Mouse (Mus musculus) right cerebral cortex, postnatal 14 days (tissue): ENCODE data around the gene Hacl1.
A peak's percentile ranks its signal among the peaks of the same experiment; 100 is the strongest.

ENCODE experiments used
- DNase-seq: peaks from one replicate; pipeline ENCODE4 v3.0.0; 2022

The Hacl1 gene

DNA sequence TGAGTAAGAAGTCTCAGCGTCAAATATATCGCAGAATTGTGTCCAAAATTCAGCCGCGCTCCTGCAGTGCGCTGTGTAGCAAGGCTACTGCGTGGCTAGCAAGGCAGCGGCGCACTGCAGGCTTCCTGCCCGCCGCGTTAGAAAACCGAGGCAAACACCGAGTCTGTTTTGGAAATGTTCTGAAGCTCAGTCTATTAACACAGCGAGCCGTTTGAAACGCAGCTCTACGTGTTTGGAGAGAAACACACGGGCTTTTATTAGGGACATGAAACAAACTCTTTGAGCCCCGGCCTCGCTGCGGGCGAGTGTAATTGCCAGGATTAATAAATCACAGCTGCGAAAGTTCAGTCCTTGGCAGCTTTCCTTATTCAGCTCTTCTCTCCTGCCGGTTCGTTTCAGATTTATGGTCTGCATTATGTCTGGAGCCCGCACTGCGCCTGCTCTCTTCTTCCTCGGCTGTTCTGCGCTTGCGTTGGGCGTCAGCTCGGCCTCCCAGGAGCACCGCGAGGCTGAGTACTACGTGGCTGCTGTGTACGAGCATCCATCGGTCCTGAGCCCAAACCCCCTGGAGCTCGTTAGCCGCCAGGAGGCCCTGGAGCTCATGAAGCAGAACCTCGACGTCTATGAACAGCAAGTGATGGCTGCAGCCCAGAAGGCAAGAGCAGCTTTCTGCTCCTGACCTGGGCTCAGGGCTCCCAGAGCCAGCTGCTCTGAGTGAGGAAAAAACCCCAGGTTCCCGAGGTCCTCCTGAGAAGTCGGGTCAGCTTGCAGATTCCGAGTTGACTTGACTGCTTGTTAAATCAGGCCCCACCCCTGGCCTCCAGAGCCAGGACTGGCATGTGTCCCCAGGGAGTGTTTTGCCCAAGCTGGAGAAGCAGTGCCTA lies 20.8 kb upstream of the Hacl1 start:
- peak; percentile 83 for DNase-seq

DNA sequence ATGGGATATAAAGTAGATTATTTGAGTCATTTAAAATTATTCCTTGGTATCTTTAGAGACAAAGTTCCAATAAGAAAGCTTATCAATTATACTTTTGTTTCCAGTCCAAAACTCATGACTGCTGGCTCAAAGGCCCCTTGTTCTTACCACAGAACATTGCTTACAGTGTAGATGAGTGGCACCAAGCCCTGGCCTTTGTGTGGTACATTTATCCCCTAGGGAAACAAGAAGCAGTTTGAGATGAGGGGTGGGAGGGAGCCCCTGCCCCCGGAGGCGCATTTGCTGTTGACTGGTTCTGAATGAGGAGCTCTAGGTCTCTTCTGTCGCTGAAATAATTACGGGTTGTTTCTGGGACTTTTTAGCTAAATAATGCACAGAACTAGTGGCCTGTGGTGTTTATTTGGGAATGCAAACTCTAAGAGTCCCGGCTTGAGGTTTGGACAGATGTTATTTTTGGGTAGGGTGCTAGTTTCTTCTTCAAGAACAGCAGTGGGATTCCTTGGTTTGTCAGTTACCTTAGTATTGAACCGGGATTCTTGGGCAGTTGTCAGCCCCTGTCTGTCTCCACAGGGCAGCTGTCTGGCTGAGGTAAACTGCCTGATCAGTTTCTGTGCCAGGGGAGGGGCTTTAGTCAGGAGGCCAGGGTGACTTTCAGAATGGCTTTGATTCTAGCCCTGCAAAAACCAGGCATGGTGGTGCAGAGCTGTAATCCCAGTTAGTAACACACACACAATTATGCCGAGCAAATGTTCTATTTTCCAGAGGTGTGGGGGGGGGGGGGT lies 19.4 kb upstream of the Hacl1 start:
- DNase-seq, result no peak

DNA sequence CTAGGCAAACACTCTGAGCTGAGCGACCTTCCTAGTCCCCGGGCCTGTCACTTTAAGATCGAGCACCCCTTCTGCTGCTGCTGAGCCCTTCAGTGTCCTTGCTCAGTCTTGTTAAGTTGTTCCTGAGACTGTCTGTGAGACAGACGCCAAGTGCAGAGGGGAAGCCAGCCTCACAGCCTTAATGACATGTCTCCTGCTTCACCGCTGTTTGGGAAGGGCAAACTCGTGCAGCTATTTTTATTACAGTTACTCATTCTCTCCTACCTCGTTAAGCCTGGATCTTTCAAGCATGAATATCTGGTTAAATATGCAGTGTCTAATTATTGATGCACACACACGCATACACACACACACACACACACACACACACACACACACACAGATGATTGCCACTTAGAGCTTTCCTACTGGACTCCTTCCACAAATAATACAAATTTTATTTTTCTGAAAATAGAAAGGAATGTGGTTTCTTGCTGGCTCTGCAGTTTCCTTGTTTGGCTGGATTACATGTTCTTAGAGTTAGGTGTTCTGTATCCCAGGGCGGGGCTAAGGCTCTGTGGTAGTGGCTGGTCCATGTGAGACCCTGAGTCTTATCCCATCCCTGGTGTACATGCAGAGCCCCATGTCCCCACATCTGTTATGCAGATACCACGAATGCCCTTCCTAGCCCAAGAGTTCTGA lies 18.6 kb upstream of the Hacl1 start:
- no peak for DNase-seq

DNA sequence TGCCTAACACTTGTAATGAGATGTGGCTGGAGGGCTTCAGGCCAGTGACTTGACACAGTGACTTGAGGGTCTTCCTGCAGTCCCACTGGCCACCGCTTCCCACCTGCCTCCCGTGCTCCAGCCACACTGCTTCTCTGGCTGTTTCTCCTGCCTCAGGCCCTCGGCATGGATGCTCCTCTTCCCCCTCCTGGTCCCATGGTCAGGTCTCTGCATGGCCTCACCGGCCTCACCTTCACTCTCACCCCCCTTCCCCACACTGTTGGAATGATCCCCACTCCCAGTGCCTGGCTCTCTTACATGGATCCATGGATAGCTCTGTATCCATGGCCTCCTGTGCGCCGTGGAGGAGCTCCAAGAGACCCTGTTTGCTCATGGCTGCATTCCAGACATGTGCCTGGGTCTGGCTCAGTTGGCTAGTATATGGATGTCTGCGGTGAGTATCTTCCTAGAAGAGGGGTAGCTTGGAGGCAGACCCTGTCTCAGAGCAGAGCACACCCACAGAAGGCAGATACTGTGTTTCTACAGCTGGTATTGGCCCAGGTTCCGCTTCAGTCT lies 17.1 kb upstream of the Hacl1 start:
- no peak for DNase-seq

DNA sequence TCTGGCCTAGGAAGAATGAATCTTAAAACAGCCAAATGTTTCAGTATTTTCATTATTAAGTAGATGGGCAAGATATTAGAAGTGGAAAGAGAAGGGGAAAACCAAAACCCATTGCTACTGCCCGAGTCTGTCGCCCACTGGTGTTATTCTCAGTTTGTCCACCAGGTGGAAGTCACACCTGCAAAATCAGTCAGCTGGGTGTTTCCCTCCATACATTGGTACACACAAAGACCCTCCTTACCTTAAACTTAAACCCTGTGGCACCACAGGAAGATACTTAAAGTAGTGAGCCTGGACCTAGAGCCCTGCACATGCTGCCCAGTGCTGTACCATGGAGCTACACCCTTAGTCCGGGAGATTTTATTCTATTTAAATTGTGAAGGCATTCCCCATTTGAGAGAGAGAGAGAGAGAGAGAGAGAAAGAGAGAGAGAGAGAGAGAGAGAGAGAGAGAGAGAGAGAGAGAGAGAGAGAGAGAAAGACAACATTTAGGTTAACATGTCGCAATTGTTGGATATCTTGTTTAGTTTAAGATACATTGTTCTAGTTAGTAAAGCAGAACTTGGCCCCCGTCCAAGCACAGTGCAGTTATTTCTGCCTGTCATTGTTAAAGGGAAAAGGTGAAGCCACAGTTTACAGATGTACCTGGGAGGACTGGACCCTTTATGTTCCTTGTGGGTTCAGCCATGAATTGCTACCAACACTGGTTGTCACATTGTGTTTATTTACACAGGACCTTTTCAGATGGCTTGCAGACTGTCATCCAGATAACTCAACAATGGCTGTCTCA lies 16.0 kb upstream of the Hacl1 start:
- peak; percentile 68 for DNase-seq

DNA sequence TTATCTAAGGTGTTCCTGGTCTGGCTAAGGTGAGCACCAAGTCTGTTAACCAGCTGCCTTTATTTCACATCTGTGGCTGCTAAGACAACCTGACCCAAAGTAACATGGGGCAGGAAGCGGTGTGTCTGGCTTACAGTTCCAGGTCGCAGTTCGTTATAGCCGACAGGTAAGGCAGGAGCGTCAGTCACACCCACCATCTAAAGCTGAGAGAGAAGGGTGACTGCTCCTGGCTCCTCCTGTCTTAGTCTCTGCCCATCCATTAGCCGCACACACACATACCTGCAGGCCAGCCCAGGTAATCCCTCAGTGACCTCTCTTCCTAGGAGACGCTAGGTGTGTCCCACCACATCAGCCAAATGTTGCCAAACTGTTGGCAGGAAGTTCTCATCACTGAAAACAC lies 15.3 kb upstream of the Hacl1 start:
- no peak for DNase-seq

DNA sequence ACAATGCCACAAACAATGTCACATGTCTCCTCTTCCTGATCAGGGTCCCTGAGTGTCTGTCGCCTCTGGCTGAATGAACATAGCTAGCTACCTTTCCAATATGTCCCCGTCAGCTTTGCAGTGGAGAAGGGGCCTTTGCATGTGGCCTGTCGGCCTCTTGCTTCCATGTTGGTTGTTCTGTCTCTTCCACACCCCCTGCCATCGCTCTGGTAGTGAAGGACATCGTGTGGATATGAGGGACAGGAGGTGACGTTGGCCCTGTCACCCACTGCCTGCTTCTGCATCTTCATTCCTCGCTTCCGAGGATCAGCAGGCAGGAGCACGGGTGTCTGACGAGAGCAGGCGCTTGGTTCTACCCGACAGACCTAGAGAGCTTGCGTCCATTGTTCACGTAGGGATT lies 14.3 kb upstream of the Hacl1 start:
- no peak for DNase-seq

DNA sequence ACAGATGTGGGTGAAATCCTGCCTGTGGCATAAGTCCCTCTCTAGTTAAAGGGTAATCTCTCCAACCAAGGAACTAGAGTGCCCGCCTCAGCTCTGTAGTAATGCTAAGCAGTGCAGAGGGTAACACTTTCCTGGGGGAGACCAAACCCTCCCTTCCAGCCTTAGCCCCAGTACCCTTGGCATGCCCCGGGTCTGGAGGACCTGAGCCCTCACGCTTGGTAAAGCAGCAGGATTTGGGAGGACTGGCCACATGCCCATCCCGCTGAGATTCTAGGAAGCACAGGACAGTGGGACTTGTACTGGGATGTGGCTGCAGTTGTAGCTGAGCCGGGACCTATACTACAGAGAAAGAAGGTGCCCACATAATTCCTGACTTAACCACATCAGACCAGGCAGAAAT lies 13.7 kb upstream of the Hacl1 start:
- no peak for DNase-seq

DNA sequence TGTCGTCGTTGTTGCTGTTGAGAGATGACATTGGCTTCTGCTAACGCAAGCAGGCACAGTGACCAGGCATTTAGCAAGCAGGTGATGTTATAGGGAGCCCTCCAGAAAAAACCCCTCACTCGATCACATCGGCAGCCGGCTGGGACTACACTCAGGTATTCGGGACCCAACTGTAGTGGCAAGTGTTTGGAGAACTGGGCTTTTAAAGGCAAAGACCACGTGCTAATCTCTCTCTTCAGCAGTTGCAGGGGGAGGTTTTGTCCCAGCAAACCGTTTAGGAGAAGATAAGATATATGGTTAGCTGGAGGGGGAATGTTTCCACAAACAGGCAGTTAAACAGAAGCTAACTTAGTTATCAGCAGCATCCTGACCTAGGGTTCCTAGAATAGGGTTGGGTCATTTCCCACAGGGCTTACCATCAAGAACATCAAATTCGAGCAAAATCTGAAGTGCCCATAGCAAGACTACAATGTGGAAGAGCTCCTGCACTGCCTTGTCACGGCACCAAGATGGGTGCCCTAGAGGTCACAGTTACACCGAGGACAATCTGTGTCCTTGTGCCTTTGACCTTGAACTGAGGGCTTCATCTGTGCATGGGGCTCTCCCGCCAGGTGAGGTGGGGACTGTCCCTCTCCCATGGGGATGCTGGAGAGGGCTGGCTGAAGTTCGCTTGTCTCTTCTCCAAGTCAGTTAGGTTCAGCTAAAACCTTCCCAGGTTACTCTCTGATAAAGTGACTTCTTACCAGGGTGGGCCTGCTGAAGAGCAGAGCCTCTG lies 12.2 kb upstream of the Hacl1 start:
- no peak for DNase-seq

DNA sequence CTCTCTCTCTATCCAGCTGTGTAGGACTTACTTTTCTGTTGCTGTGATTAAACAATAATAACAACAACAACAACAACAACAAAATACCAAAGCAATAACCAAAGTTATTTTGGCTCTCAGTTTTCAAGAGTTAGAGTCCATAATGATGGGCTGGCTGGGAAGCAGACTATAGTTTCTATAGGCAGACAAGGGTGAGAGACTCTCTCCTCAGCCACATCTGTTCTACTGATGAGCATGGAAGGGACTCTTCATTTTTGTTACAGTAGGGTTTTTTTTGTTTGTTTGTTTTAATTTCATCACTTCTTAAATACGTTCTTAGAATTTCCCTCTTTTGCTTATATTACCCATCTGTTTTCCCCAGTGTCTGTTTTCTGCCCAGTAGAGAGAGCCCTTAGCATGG lies 11.5 kb upstream of the Hacl1 start:
- DNase-seq, result no peak

DNA sequence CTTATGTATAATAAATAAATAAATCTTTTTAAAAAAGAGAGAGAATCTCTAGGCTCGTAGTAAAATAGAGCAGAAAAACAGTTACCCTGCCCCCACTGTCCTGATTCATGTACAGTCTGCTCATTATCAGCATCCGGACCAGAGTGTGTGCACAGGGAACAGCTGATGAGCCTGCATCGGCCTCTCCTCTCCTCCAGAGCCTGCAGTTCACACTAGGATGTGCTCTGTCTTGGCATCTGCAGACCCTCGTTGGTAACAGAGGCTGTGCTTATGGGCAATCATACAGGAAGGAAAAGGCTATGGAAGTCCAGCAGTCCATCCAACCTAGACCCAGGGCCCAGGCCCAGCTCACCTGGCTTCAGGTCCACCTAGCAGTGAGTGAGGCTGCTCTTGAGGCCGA lies 11.0 kb upstream of the Hacl1 start:
- no peak for DNase-seq

DNA sequence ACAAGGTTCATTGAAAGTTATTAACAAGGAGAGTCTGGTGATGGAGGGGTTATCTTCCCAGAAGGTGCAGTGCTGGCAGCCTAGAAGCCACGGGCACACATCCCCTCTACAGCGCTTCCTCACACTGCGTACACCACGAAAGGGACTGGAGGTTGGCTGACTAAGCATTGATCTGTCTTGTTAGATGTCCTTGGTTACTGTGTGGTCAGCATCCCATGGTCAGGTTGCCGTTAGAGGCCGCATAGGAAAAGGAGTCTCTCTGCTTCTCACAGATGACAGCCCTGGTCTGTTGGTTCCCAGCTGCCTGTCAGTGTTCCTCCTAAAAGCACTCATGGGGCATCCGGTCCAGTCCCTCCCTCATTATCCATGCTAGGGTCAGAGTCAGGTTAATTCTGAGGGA lies 10.1 kb upstream of the Hacl1 start:
- no peak for DNase-seq

DNA sequence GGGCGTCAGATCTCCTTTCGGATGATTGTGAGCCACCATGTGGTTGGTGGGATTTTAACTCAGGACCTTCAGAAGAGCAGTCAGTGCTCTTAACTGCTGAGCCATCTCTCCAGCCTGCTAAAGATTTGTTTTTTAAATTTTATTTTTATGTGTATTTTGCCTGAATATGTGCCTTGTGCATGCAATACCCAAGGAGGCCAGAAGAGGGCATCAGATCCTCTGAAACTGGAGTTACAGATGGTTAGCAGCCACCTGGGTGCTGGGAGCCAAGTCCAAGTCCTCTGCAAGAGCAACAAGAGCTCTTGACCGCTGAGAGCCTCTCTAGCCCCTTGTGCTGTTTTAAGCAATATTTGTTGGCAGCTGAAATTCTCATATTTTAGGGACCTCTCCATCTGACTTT lies 9.3 kb upstream of the Hacl1 start:
- no peak for DNase-seq

DNA sequence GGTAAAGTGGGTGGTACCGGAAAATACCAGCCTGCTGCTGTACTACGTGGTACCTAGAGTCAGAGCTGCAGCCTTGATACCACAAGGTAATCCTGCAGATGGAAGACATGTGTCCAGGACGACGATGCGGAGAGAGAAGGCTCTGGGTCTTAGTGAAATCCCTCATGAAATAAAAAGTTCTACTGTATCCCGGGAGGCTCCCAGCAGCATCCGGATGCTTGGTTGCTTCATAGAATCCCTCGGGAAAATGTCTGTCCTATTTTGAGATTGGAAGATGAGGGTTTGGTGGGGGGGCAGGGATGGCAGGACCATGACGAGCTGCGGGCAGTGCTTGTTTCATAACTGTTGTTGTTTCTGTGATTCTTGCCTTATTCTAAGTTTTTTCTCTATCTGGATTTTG lies 6.9 kb upstream of the Hacl1 start:
- no peak for DNase-seq

DNA sequence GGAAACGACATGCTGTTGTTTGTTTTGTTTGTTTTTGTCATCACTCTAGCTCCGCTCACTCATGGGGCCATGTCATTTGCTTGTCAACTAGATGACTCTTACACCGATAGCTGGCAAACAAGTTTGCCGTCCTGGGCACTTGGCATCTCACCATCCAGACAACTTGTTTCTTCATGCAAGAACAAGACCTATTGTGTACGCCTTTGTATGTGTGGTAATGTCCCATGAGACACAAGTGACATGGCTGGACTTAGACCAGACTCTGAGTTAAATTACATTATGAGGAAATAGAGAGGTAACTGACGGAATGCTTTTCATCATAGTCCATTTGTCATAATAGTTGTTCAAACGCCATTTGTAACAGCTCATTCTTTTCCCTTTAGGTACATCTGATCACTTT lies 4.8 kb upstream of the Hacl1 start:
- DNase-seq, result no peak

DNA sequence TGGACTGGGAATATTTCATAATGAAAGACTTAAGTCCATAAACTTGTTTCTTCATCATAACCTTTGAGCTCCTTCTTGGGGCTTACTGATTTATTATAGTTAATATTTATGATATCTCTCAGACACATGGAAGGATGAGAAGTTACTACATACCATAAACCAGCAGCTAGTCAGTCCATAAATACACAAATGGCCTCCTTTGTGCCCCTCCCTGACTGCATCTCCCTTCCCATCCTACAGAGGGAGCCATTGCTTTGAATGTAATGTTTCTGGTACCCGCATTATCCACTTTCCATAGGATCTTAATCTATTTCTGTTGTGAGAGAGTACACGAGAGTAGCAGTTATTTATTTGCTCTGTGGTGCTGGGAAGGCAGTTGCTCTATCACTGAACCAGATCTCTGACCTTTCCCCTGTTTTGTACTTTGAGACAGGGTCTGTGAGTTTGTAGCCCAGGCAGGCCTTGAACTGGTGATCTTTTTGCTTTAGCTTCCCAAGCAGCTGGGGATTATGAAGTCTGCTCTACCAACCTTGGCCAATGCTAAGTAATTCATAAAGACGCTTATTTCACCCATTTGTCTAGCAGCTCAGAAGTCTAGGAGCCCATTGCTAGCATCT lies 4.0 kb upstream of the Hacl1 start:
- no peak for DNase-seq

DNA sequence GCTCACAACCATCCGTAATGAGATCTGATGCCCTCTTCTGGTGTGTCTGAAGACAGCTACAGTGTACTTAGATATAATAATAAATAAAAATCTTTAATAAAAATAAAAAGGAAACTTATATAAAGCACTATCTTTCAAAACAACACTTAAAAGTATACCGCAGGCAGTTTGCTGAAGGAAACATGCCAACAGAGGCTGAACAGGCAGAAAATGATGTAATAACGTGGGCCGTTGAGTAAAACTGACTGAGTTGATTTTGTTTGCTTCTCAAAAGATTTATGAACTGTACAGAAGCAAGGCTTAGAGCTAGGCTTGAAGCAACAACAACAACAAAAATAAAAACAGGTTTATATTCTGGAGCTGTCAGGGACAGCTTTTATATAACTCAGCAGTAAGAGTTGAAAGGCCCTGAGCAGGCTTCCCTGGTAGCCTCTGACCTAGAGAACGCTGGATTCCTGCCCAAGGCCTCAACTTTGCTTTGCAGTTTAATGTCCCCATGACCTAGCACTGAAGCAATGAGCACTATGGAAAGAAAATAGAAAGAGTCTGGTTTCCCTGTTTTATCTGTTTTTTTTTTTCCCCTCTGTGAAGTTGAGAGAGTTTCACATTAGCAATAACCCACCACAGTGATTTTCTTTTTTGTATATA lies 3.2 kb upstream of the Hacl1 start:
- DNase-seq, result no peak

DNA sequence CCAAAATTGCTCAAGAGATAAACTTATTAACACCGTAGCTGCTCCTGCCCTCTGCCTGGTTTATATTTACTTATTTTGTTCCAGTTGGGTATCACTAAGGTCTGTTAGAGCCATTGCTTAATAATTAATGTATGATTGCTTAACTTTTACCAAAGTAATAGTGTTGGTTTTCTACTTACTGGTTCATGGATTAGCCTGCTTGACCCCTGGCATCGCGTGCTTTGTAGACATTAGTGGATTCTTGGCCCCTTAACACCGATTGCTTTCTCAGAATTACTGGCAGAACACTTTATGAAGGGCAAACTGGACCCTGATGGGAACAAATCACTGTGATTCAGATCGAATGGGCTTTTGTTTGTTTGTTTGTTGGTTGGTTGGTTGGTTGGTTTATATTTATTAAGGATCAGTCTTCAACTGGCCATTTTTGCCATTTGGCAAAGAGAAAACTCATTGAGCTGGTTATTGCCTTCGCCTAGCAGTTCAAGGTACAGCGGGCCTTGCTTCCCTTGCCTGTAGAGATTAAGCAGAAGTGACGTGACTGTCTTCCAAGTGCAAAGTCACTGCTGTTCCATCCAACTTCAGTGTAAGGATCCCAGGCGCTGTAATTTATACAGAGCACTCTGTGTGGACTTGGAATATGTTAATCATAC lies 545 bp upstream of the Hacl1 start:
- DNase-seq, result no peak

DNA sequence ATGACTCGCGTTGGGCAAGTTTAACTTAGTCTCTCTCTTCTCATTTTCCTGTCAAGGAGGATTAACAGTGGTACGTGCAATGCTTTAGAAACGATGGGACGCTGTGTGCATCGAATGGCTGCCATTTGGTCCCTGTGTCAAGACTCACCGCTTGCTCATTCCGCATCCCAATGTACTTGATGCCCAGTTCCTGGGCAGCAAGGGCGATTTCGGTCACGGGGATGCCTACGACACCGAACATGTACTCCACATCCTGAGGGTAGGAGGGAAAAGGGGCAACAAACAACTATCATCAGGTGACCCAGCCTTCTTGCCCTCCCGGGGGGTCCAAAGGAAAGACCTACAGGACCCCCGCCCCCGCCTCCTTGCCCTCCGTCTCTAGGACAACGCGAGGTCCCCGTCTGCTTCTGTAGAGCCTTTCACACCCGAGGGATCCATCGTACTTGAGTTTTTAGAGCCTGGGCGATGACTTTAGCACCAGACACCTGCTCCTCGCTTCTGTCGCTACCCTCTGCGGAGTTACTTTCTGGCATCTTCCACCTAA lies 668 bp downstream of the Hacl1 start, which contains the start of gene Gm49387:
Gene Gm49387 (minus strand): TSS at position 533 of the 544 bp plus-strand sequence.
- no peak for DNase-seq

DNA sequence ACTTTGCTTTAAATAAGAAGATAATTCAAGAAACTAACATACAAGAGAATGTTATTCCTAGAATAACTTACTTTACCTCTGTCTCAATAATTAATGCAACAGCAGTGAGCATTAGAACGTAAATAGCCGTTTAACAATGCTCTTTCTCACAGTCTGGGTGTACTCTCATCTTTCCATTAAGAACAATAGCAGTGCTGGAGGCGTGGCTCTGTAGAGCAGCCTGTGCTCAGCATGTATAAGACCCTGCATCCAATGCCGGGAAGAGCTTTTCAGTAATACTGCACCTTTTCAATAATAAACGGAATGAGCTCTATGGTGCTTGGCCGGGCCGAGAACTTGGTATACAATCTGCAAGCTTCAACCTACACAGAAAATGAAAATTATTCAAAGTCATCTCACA lies 10.4 kb downstream of the Hacl1 start:
- no peak for DNase-seq
